Mouse (Mus musculus): ENCODE data around the gene R3hdm1. TPM values are rescaled to one million over a fixed set of nuclear protein-coding genes. Genes with fewer than 3 reads are reported as not detected.

Gene R3hdm1
- polyA plus RNA-seq, 1 experiment from 2014 or later, result 38.8 TPM

DNA sequence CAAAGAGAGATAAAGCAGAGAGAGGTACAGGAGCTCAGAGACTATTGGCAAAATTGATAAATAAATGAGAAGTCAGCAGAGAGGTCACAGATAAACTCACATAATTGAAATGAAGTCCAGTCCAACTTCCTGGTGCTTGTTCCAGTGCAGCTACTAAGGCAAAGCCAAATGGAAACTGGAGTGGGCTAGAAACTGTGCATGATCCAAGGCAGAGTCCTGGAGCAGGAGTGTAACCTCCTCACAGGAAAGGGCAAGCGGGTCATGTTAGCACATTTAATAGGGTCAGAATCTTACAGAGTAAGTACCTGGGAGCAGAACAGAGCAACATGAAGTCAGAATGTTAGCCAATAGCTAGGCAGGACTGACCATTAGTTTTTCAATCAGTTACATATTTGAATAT lies 24.5 kb upstream of the R3hdm1 start:
- Histone ChIP-seq H3K36me3 (ENCODE audit: insufficient read depth, low read length) (no peaks in the 10 kb centered on the region), H3K4me2 (replicated peaks; ENCODE audit: low read depth, low read length) (no peak overlapping the region), H3K4me3 (ENCODE audit: low read depth, low read length) (no peak overlapping the region), H3K4me1 (ENCODE audit: insufficient read depth, low read depth, low read length) (no peaks in the 10 kb centered on the region), H3K9ac (replicated peaks; ENCODE audit: low read depth) (no peak overlapping the region), H3K27me3 (replicated peaks; ENCODE audit: insufficient read depth, low read length) (no peaks in the 10 kb centered on the region), H3K9me3 (ENCODE audit: low read length) (no peaks in the 10 kb centered on the region), H3K27ac (ENCODE audit: low read length) (no peak overlapping the region)
- TF ChIP-seq CTCF (IDR thresholded peaks at IDR 0.05), result no peak
- TF ChIP-seq EP300 (IDR thresholded peaks at IDR 0.05), result no peak
- DNase-seq (ENCODE audit: low spot score) (no peak), ATAC-seq (no peak)
- 100% methylated on average over 1 of the region's 1 CpGs for WGBS

DNA sequence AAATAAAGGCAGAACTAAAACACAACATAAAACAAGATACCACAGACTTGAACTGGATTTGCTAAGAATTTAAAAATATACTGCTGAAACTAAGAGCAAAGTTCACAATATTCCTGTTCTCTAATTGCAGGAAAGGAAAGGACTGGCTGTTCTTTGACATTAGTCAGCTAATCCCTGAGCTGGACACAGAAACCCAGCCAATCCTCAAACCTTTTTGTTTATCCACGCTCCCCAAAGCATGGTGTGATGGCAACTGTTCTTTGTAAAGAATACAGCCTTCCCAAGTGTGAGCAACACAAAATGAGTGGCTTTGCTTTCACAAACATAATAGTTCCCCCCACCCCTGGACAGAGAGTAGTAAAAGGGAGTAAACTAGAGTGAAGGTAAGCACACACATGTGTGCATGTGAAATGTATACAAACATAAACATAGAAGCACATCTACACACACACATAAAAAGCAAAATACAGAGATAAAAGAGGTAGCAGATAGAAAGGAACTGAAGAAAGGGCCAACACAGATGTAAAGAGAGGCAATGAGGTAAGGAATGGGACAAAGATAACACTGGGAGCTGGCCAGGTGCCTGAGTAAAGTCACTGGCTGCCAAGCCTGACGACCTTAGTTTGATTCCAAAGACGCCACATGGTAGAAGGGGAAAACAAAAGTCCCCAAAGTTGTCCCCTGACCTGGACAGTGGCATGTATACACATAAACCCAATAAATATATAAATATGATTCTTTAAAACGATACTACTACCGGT lies 22.0 kb upstream of the R3hdm1 start:
- Histone ChIP-seq H3K4me2 (replicated peaks; ENCODE audit: low read depth, low read length) (no peak overlapping the region), H3K4me3 (ENCODE audit: low read depth, low read length) (no peak overlapping the region), H3K4me1 (ENCODE audit: insufficient read depth, low read depth, low read length) (no peaks in the 10 kb centered on the region), H3K9ac (replicated peaks; ENCODE audit: low read depth) (no peak overlapping the region), H3K36me3 (ENCODE audit: insufficient read depth, low read length) (no peaks in the 10 kb centered on the region), H3K27me3 (replicated peaks; ENCODE audit: insufficient read depth, low read length) (no peaks in the 10 kb centered on the region), H3K9me3 (ENCODE audit: low read length) (no peaks in the 10 kb centered on the region), H3K27ac (ENCODE audit: low read length) (no peak overlapping the region)
- DNase-seq (ENCODE audit: low spot score) (no peak), ATAC-seq (no peak)
- WGBS, result 66% methylated on average over 5 of the region's 5 CpGs
- no peak for TF ChIP-seq EP300 (IDR thresholded peaks at IDR 0.05)

DNA sequence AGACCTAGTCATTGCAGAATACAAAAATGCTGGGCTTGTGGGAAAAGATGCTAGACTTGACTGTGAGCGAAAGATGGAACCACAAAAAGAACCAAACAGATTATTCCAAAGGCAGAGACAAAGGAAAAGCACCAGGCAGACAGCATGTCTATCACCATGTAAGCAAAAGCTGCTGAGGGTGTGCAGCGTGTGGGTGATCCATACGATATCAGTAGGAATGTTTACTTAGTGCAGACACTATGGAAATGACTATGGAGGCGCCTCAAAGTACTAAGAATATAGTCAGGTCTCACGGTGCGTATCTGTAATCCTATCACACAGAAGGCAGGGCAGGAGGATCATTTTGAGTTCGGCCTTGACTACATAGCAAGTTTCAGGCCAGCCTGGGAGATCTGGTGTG lies 21.2 kb upstream of the R3hdm1 start:
- H3K27ac ChIP-seq (ENCODE audit: low read length), result no peak overlapping the region
- 76% methylated on average over 7 of the region's 7 CpGs for WGBS
- TF ChIP-seq EP300 (IDR thresholded peaks at IDR 0.05) (no peak), CTCF (IDR thresholded peaks at IDR 0.05) (no peak)
- no peak overlapping the region for H3K4me2 ChIP-seq (replicated peaks; ENCODE audit: low read depth, low read length)
- H3K4me3 ChIP-seq (ENCODE audit: low read depth, low read length), result no peak overlapping the region
- ATAC-seq, result no peak
- H3K9me3 ChIP-seq (ENCODE audit: low read length), result no peaks in the 10 kb centered on the region
- DNase-seq (ENCODE audit: low spot score), result no peak
- H3K36me3 ChIP-seq (ENCODE audit: insufficient read depth, low read length), result no peaks in the 10 kb centered on the region
- H3K27me3 ChIP-seq (replicated peaks; ENCODE audit: insufficient read depth, low read length), result no peaks in the 10 kb centered on the region
- H3K4me1 ChIP-seq (ENCODE audit: insufficient read depth, low read depth, low read length), result no peaks in the 10 kb centered on the region
- H3K9ac ChIP-seq (replicated peaks; ENCODE audit: low read depth), result no peak overlapping the region

DNA sequence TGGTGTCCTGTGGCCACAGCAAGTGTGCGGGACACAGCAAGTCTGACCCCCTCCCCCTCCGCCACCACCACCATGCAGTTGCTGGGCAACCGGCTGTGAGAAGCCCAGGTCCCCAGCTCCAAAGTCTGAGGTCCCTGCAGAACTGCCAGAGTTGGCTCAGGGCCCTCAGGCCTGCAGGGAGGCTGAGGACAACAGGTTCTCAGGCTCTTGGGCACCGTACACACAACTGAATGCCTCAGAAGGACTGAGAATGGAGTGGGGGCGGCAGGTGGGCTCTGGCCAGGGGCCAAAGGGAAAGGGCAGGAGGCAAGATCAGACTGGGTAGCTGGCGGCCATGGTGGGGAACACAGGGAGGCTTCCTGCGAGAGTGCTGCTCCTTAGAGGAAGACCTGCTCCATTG lies 20.3 kb upstream of the R3hdm1 start:
- Histone ChIP-seq H3K4me2 (replicated peaks; ENCODE audit: low read depth, low read length) (no peak overlapping the region), H3K9ac (replicated peaks; ENCODE audit: low read depth) (no peak overlapping the region), H3K27ac (ENCODE audit: low read length) (no peak overlapping the region), H3K4me1 (ENCODE audit: insufficient read depth, low read depth, low read length) (no peaks in the 10 kb centered on the region), H3K4me3 (ENCODE audit: low read depth, low read length) (no peak overlapping the region), H3K27me3 (replicated peaks; ENCODE audit: insufficient read depth, low read length) (no peaks in the 10 kb centered on the region), H3K36me3 (ENCODE audit: insufficient read depth, low read length) (no peaks in the 10 kb centered on the region), H3K9me3 (ENCODE audit: low read length) (no peaks in the 10 kb centered on the region)
- TF ChIP-seq EP300 (IDR thresholded peaks at IDR 0.05), result no peak
- TF ChIP-seq CTCF (IDR thresholded peaks at IDR 0.05), result no peak
- 79% methylated on average over 7 of the region's 7 CpGs for WGBS
- ATAC-seq, result no peak
- no peak for DNase-seq (ENCODE audit: low spot score)

DNA sequence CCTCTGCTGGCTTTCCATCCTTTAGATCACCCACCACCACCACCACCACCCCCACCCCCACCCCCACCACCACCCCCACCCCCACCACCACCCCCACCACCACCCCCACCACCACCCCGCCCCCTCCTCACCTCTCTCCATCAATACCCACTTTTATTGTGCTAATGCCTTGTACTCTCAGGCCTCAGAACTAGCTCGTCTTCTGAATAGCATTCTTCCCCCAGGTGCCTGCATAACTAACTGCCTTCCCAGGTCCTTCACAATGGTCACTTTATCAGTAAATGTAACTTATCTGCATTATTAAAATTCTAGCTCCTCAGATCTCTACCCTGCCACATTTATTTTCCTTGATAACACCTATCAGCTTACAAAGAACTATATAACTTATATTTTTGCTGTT lies 8.4 kb upstream of the R3hdm1 start:
- no peak for TF ChIP-seq EP300 (IDR thresholded peaks at IDR 0.05)
- no peak for TF ChIP-seq CTCF (IDR thresholded peaks at IDR 0.05)

DNA sequence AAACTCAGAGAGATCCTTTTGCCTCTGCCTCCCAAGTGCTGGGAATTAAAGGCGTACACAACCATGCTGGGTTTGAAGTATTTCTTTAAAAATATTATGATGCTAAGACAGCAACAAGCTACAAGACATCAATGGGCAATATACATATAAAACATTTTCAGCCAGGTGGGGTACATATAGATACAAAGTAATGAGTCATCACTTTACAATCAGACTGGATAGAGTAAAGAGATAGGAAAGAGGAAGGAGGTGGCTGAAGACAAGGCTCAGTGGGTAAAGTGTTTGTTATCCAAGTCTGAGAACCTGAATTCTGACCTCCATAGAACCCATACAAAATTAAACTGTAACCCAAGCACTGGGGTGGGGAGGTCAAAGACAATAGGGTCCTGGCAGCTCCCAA lies 4.8 kb upstream of the R3hdm1 start:
- ATAC-seq, result no peak
- H3K36me3 ChIP-seq (ENCODE audit: insufficient read depth, low read length), result no peaks in the 10 kb centered on the region
- 97% methylated on average over 1 of the region's 1 CpGs for WGBS

More for the DNA sequence above, 8.4 kb upstream of the R3hdm1 start:
- WGBS, result 100% methylated on average over 2 of the region's 2 CpGs
- no peaks in the 10 kb centered on the region for H3K4me1 ChIP-seq (ENCODE audit: insufficient read depth, low read depth, low read length)
- no peaks in the 10 kb centered on the region for H3K36me3 ChIP-seq (ENCODE audit: insufficient read depth, low read length)
- H3K4me3 ChIP-seq (ENCODE audit: low read depth, low read length), result no peak overlapping the region
- no peak overlapping the region for H3K4me2 ChIP-seq (replicated peaks; ENCODE audit: low read depth, low read length)
- H3K27ac ChIP-seq (ENCODE audit: low read length), result no peak overlapping the region
- H3K9ac ChIP-seq (replicated peaks; ENCODE audit: low read depth), result no peak overlapping the region
- H3K9me3 ChIP-seq (ENCODE audit: low read length), result no peaks in the 10 kb centered on the region
- no peak for DNase-seq (ENCODE audit: low spot score)
- no peak for ATAC-seq
- H3K27me3 ChIP-seq (replicated peaks; ENCODE audit: insufficient read depth, low read length), result no peaks in the 10 kb centered on the region

More for the DNA sequence above, 4.8 kb upstream of the R3hdm1 start:
- TF ChIP-seq EP300 (IDR thresholded peaks at IDR 0.05) (no peak), CTCF (IDR thresholded peaks at IDR 0.05) (no peak)
- no peak overlapping the region for H3K4me2 ChIP-seq (replicated peaks; ENCODE audit: low read depth, low read length)
- H3K9ac ChIP-seq (replicated peaks; ENCODE audit: low read depth), result no peak overlapping the region
- no peak for DNase-seq (ENCODE audit: low spot score)
- H3K4me3 ChIP-seq (ENCODE audit: low read depth, low read length), result no peak overlapping the region
- no peaks in the 10 kb centered on the region for H3K9me3 ChIP-seq (ENCODE audit: low read length)
- no peaks in the 10 kb centered on the region for H3K27me3 ChIP-seq (replicated peaks; ENCODE audit: insufficient read depth, low read length)
- no peaks in the 10 kb centered on the region for H3K4me1 ChIP-seq (ENCODE audit: insufficient read depth, low read depth, low read length)
- H3K27ac ChIP-seq (ENCODE audit: low read length), result no peak overlapping the region

Data from lung, postnatal 0 days (tissue).